Mouse (Mus musculus): ENCODE measurements at regions not wholly inside any gene's neighbourhood (a gene's known extent, or its start where the extent isn't known, plus 50 kb on each side); places are given as distances from the start of the nearest gene placed in this dataset.

DNA sequence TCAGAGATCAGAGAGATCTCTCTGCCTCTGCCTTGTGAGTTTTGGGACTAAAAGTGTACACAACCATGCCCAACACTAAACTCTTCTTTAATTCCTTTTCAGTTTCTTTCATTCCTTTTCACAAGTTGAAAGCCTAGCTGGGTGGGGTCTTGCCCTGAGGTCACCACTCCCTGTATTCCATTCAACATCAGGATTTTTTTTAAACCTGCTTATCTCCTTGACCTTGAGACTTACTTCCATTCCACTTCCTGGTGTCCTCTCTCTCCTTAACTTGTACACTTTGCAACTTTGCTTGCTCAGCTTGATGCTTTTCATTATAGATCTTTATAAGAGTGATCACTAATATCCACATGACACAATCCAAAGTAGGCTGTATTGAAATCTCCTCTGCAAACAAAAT lies 371.2 kb downstream of the Serpinb8 start:
- TF ChIP-seq CTCF (conservative IDR thresholded peaks at IDR 0.05 in 1 of 2, IDR thresholded peaks at IDR 0.05 in 1 of 2; ENCODE audit: low read depth in 2 of 2, low read length in 2 of 2), result no peak
- no peak for TF ChIP-seq EP300 (IDR thresholded peaks at IDR 0.05; ENCODE audit: low read length)
- TF ChIP-seq USF2 (conservative IDR thresholded peaks at IDR 0.05; ENCODE audit: low read depth, low read length), result no peak
- no peak for TF ChIP-seq MEF2A (IDR thresholded peaks at IDR 0.05; ENCODE audit: borderline replicate concordance, low read depth, low read length)
- TF ChIP-seq IRF4 (IDR thresholded peaks at IDR 0.05; ENCODE audit: low read depth, low read length), result no peak
- TF ChIP-seq ETS1 (conservative IDR thresholded peaks at IDR 0.05; ENCODE audit: low read depth, low read length), result no peak
- no peak for TF ChIP-seq ZMIZ1 (IDR thresholded peaks at IDR 0.05; ENCODE audit: low read depth, low read length)
- TF ChIP-seq RAD21 (IDR thresholded peaks at IDR 0.05; ENCODE audit: low read depth, low read length), result no peak
- no peak for TF ChIP-seq UBTF (IDR thresholded peaks at IDR 0.05; ENCODE audit: low read depth, low read length)
- no peak for TF ChIP-seq HCFC1 (IDR thresholded peaks at IDR 0.05; ENCODE audit: low read depth, low read length)
- no peak for TF ChIP-seq RCOR1 (conservative IDR thresholded peaks at IDR 0.05; ENCODE audit: low read depth, low read length)
- no peak for TF ChIP-seq TBP (conservative IDR thresholded peaks at IDR 0.05; ENCODE audit: low read depth, low read length)
